Mouse (Mus musculus): Measurements from ENCODE around the gene Mrpl51.

DNA sequence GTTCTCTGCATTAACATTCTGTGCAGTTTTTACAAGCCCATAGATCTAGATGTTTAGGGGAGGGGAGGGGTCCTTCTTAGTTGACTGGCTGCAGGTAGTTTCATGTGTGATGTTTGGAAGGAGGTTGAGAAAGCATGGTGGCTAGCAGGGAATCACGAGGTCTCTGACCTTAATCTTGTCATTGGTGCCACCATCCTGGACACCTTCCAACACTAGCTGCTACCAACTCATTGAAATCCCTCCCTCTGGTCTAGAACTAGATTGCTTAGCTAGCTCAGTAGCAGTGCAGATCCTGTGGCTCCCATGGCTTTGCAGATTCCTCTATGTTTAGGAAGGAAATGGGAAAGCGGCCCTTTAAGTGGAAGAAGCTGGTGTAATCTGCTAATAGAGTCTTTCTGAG lies 25.3 kb downstream of the Mrpl51 start:
- TF ChIP-seq CTCF (IDR thresholded peaks at IDR 0.05; ENCODE audit: insufficient read depth, low read depth, low read length): no peak
- no peak for TF ChIP-seq POLR2A (IDR thresholded peaks at IDR 0.05; ENCODE audit: insufficient read depth, low read depth, low read length)

Measured in olfactory bulb, adult 2 months (tissue).